In genomic region chr9:62569121-62569520, GRCm38 (mm10) we compare ENCODE assay signal across 12 mouse cellular contexts. TPM values are rescaled to one million over a fixed set of nuclear protein-coding genes. Genes with fewer than 3 reads are reported as not detected.
A peak's percentile ranks its signal among the peaks of the same experiment; 100 is the strongest.
DNase-seq lines count a peak whose midpoint lies in the region; ATAC-seq and TF ChIP-seq lines count a peak whose summit lies in the region.
"Had no signal": no experiment of that assay in that cellular context is flagged by ENCODE, and none has a peak within 500 bp of the region (broad histone marks: within the 10 kb centered on the region; RNA-seq: fewer than 3 reads in every experiment).

No protein-coding gene starts in this region.

- H3K36me3 ChIP-seq in liver, embryonic 11.5 days (ENCODE audit: control insufficient read depth, insufficient read depth, low read length), result no peaks in the 10 kb centered on the region
- H3K36me3 ChIP-seq in liver, postnatal 0 days (replicated peaks; ENCODE audit: insufficient read depth, low read length), result no peaks in the 10 kb centered on the region
- H3K36me3 ChIP-seq in midbrain, embryonic 10.5 days, result no peaks in the 10 kb centered on the region
- H3K36me3 ChIP-seq in forebrain, embryonic 11.5 days (ENCODE audit: control insufficient read depth, insufficient read depth, low read length), result no peaks in the 10 kb centered on the region
- H3K36me3 ChIP-seq: embryonic facial prominence, embryonic 15.5 days had no signal

- H3K27ac ChIP-seq in liver, embryonic 11.5 days (ENCODE audit: low read depth, low read length), result no peak overlapping the region
- H3K27ac ChIP-seq in liver, postnatal 0 days (ENCODE audit: low read depth), result no peak overlapping the region
- H3K27ac ChIP-seq in midbrain, embryonic 10.5 days (replicated peaks), result no peak overlapping the region
- H3K27ac ChIP-seq in forebrain, embryonic 11.5 days (ENCODE audit: low read depth, low read length), result no peak overlapping the region
- H3K27ac ChIP-seq: embryonic facial prominence, embryonic 15.5 days had no signal

- no peak overlapping the region for H3K9ac ChIP-seq in liver, embryonic 11.5 days (ENCODE audit: low read depth, low read length)
- H3K9ac ChIP-seq in liver, postnatal 0 days (replicated peaks), result no peak overlapping the region
- H3K9ac ChIP-seq in forebrain, embryonic 11.5 days (ENCODE audit: low read length), result no peak overlapping the region
- H3K9ac ChIP-seq: embryonic facial prominence, embryonic 15.5 days had no signal

- intact Hi-C loops in heart, postnatal 36 days (cut with DNase I), result no loop called here

- peak; percentile 1 for DNase-seq in liver, embryonic 11.5 days (ENCODE audit: low spot score)
- DNase-seq in liver, postnatal 0 days, result no peak
- DNase-seq in adrenal gland, adult (ENCODE audit: inconsistent age in 2 of 2, low spot score in 1 of 2), result peak; percentile 90 to 94
- peak; percentile 44 for DNase-seq in fibroblast of lung, adult 2 months (ENCODE audit: low read depth)
- DNase-seq in heart, postnatal 36 days, result peak; percentile 55 to 63
- no peak for DNase-seq in midbrain, embryonic 10.5 days (ENCODE audit: low spot score)
- DNase-seq in forebrain, embryonic 11.5 days (ENCODE audit: low spot score), result no peak
- no peak for DNase-seq in cerebellum, adult 8-10 months
- DNase-seq: cerebellum, postnatal 25 days; liver had no signal

- no peak overlapping the region for H3K4me2 ChIP-seq in liver, embryonic 11.5 days
- H3K4me2 ChIP-seq in liver, postnatal 0 days (ENCODE audit: low read depth, low read length), result no peak overlapping the region
- no peak overlapping the region for H3K4me2 ChIP-seq in forebrain, embryonic 11.5 days (ENCODE audit: low read depth, low read length, severe bottlenecking)
- H3K4me2 ChIP-seq: embryonic facial prominence, embryonic 15.5 days had no signal

- H3K4me1 ChIP-seq in liver, embryonic 11.5 days (replicated peaks; ENCODE audit: control insufficient read depth, insufficient read depth, low read length), result no peaks in the 10 kb centered on the region
- no peaks in the 10 kb centered on the region for H3K4me1 ChIP-seq in liver, postnatal 0 days (ENCODE audit: insufficient read depth)
- no peaks in the 10 kb centered on the region for H3K4me1 ChIP-seq in midbrain, embryonic 10.5 days
- H3K4me1 ChIP-seq in forebrain, embryonic 11.5 days (replicated peaks; ENCODE audit: control insufficient read depth, insufficient read depth, low read length), result no peaks in the 10 kb centered on the region
- H3K4me1 ChIP-seq: embryonic facial prominence, embryonic 15.5 days had no signal

- H3K4me3 ChIP-seq in liver, embryonic 11.5 days (ENCODE audit: low read depth, low read length), result no peak overlapping the region
- H3K4me3 ChIP-seq in liver, postnatal 0 days (ENCODE audit: low read depth, low read length), result no peak overlapping the region
- no peak overlapping the region for H3K4me3 ChIP-seq in midbrain, embryonic 10.5 days
- no peak overlapping the region for H3K4me3 ChIP-seq in forebrain, embryonic 11.5 days (ENCODE audit: low read depth, low read length)
- H3K4me3 ChIP-seq: embryonic facial prominence, embryonic 15.5 days had no signal

- H3K27me3 ChIP-seq in liver, embryonic 11.5 days (replicated peaks; ENCODE audit: control insufficient read depth, insufficient read depth, low read length), result no peaks in the 10 kb centered on the region
- H3K27me3 ChIP-seq in liver, postnatal 0 days (ENCODE audit: insufficient read depth, low read length), result no peaks in the 10 kb centered on the region
- no peaks in the 10 kb centered on the region for H3K27me3 ChIP-seq in midbrain, embryonic 10.5 days (ENCODE audit: low read depth, poor library complexity, severe bottlenecking)
- no peaks in the 10 kb centered on the region for H3K27me3 ChIP-seq in forebrain, embryonic 11.5 days (ENCODE audit: control insufficient read depth, insufficient read depth, low read length)
- H3K27me3 ChIP-seq: embryonic facial prominence, embryonic 15.5 days had no signal

- no peak for TF ChIP-seq CTCF in liver, postnatal 0 days (IDR thresholded peaks at IDR 0.05; ENCODE audit: low read depth)

- WGBS in liver, embryonic 11.5 days, result 82% methylated on average over 6 of the region's 6 CpGs
- 76% methylated on average over 6 of the region's 6 CpGs for WGBS in liver, postnatal 0 days (ENCODE audit: insufficient replicate concordance)
- 89% methylated on average over 6 of the region's 6 CpGs for WGBS in midbrain, embryonic 10.5 days
- 81% methylated on average over 6 of the region's 6 CpGs for WGBS in forebrain, embryonic 11.5 days

- no peaks in the 10 kb centered on the region for H3K9me3 ChIP-seq in liver, embryonic 11.5 days (ENCODE audit: control insufficient read depth, low read length)
- H3K9me3 ChIP-seq in liver, postnatal 0 days (ENCODE audit: low read length), result no peaks in the 10 kb centered on the region
- peaks cover 12% of the 10 kb centered on the region; the same call in 1 of the 2 replicates for H3K9me3 ChIP-seq in midbrain, embryonic 10.5 days (replicated peaks)
- no peaks in the 10 kb centered on the region for H3K9me3 ChIP-seq in forebrain, embryonic 11.5 days (ENCODE audit: control insufficient read depth, low read length)
- H3K9me3 ChIP-seq: embryonic facial prominence, embryonic 15.5 days had no signal

- no peak for ATAC-seq in liver, embryonic 11.5 days (replicated peaks; ENCODE audit: low FRiP score)
- no peak for ATAC-seq in liver, postnatal 0 days
- ATAC-seq in forebrain, embryonic 11.5 days (replicated peaks; ENCODE audit: low FRiP score), result no peak

- no peak for TF ChIP-seq EP300 in liver, postnatal 0 days (IDR thresholded peaks at IDR 0.05; ENCODE audit: low read depth)

RNA-seq across cellular contexts. Expression of gene Coro2b, which starts 32.3 kb away (rescaled TPM):
- 4.5 and 4.8 TPM in 2 replicates for polyA plus RNA-seq in liver, embryonic 11.5 days (2014; fragmentation: Nextera tagmentation; extraction: Ambion mirVana)
- 0.87 and 0.89 TPM in 2 replicates for polyA plus RNA-seq in liver, postnatal 0 days (2015; fragmentation: Nextera tagmentation; extraction: Ambion mirVana)
- total RNA-seq in heart, postnatal 36 days (2021), result 10 to 100 TPM in 1 of 2 experiments, 1 to 10 TPM in 1; 9.8 to 14.5 TPM
- polyA plus RNA-seq in midbrain, embryonic 10.5 days (2016; fragmentation: Nextera tagmentation; extraction: Ambion mirVana), result 12.8 and 16.2 TPM in 2 replicates
- polyA plus RNA-seq in forebrain, embryonic 11.5 days (2014; fragmentation: Nextera tagmentation; extraction: Ambion mirVana), result 24.0 and 26.5 TPM in 2 replicates
- total RNA-seq: monocyte, adult 5-6 weeks had no signal

Comparison
In these comparisons a context has a peak if more than half of its experiments do, and no peak if none do; other contexts are left out.
1. DNase-seq: peak in liver, embryonic 11.5 days (single experiment), adrenal gland, adult (2 of 2), fibroblast of lung, adult 2 months (single experiment) and heart, postnatal 36 days (2 of 2); none in liver, postnatal 0 days (single experiment), midbrain, embryonic 10.5 days (single experiment), forebrain, embryonic 11.5 days (single experiment) and cerebellum, adult 8-10 months (single experiment).